Mouse (Mus musculus): ENCODE data around the gene Carmil1.

The Carmil1 gene

DNA sequence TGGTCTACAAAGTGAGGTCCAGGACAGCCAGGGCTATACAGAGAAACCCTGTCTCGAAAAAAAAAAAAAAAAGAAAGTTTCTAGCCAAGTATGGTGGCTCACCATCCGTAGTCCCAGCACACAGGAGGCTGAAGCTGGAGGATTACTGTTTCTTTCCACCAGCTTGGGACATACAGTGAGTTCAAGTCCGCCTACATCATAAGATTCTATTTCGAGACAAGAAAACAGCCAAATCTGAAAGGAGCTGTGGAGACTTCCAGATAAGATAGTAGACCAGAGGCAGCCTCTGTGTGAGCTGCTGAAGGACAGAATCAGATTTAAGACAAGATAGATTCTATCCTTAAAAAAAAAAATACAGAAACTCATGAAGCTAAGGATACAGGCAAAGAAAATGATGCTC is 17.0 kb downstream of the Carmil1 start:
- intact Hi-C loops (cut with DNase I), result no loop called here

DNA sequence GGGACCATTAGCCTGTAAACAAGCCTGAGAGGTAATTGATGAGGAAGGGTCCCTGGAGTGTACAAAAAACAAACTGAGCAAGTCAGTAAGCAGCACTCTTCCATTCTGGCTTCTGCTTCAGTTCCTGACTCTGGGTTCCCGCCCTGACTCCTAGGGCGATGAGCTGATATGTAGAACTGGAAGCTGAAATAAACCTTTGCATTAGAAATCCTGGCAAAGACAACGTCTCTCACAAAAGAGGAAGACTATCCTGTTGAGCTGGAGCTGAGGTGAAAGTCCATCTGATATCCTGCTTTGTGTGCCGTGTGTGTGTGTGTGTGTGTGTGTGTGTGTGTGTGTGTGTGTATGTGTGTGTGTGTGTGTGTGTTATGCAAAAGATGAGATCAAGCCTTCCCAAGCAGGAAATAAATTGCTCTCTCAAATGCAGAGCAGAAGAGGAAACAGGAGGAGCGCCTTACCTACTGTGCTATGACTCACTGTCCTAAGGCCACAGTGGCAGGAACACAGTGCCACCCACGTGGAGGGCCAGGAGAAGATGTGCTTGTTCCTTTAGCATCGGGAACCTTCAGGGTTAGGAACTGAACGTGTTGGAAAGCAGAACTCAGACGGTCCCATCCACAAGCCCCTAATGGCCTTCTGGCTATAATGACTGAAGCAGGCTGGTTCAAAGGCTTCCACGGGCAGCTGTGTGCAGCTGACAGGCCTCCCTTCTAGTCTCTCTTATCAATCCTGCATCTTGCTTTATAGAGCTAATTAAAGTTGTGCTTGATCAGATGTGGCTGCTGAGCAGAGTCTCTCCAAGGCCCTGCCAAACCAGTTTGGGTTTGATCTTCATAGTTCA is 19.6 kb downstream of the Carmil1 start:
- intact Hi-C loops (cut with DNase I), result no loop called here

- intact Hi-C loops (cut with DNase I), result no loop called here
Measured at GRCm38 (mm10) chr13:24257809-24258208, 22.8 kb downstream of the Carmil1 start.

DNA sequence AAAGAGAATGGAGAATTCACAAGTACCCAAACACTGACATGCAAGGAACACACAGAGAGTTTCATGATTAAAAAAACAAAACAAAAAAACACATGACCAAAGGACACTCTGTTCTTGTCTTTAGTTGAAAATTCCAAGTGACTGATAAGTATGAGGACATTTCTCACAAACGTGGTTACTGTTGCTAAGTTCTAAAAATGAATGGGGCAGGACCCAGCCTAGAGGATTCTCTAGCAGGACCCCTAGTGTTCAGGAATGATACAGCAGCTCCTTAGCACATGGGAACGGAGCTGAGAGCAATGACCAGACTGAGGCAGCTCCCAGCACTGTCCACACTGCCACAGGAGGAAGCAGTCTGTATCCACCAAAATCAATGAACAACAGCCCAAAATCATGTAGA is 26.6 kb downstream of the Carmil1 start:
- intact Hi-C loops (cut with DNase I), result loop anchor here (2.0 kb wide), 1 partner anchor 27 kb away; the partner anchor contains the start of gene Carmil1

DNA sequence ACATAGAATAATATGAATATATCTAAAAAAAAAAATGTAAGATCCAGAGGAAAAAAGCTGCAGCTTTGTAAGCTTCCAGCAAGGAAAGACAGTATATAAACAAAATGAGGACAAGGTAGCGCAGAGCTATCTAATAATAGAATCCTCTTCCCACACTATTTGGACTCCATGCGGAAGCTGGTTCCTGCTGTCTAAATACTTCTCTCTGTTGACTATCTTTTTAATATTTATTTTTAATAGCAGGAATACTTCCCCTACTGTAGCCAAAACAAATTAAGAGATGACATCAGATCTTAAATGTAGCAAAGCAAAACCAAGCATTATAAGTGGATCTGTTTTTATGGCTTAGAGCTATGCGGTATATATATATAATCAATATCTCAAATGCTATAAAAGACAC is 27.0 kb downstream of the Carmil1 start:
- intact Hi-C loops (cut with DNase I), result no loop called here

- intact Hi-C loops (cut with DNase I), result no loop called here
Measured at GRCm38 (mm10) chr13:24251236-24251635, 29.4 kb downstream of the Carmil1 start.

GRCm38 (mm10) chr13:24247928-24248327 is 32.7 kb downstream of the Carmil1 start:
- intact Hi-C loops (cut with DNase I), result no loop called here

GRCm38 (mm10) chr13:24247441-24247840 is 33.2 kb downstream of the Carmil1 start:
- intact Hi-C loops (cut with DNase I), result no loop called here

GRCm38 (mm10) chr13:24246266-24246665 is 34.3 kb downstream of the Carmil1 start:
- intact Hi-C loops (cut with DNase I), result no loop called here

DNA sequence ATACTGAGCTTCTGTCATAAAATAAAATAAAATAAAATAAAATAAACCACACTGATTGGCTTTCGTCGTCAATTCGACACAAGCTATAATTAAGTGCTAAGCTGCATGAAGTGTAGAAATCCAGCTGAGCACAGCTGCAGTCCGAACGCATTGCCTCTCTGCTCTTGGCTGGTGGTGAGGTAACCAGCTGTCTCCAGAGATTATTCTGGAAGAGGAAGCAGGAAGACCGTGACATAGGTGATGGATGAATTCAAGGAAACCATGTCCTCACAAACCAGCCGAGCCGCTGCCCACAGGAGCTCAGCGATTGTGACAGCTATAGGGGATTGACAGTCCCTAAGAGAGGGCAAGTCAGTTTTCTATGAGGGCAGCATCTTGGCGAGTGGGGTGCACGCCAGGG is 36.0 kb downstream of the Carmil1 start:
- intact Hi-C loops (cut with DNase I), result no loop called here

- intact Hi-C loops (cut with DNase I), result no loop called here
Measured at GRCm38 (mm10) chr13:24243964-24244363, 36.6 kb downstream of the Carmil1 start.

DNA sequence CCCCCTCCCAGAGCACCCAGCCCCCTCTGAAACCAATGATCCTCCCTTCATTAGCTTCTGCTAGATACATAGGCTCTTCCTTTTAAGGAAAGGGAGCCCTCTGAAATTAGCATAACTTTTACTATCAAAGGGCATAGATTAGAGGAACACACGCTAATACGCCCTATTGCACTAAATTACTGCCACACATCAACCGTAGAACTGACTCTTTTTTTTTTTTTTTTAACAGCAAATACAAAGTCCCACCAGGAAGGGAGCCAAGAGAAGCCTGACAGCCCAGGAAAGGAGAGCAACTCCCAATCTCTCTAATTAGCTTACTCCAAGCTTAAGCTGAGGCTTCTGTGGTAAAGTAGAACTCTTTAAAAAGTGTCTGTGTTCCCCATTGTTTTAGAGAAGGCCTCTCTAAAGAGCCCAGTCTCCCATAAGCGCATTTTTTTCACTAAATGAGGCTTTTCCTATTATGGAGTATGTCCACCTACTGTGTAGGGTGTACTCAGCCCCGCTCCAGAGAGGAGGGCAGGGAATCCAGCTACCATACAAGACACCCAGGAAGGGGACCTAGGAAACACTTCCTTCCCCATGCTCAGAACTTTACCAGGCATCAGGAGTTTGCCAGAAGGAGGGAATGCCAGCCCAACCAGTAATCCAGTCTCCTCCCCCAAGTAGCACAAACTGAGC is 38.0 kb downstream of the Carmil1 start:
- intact Hi-C loops (cut with DNase I), result no loop called here

DNA sequence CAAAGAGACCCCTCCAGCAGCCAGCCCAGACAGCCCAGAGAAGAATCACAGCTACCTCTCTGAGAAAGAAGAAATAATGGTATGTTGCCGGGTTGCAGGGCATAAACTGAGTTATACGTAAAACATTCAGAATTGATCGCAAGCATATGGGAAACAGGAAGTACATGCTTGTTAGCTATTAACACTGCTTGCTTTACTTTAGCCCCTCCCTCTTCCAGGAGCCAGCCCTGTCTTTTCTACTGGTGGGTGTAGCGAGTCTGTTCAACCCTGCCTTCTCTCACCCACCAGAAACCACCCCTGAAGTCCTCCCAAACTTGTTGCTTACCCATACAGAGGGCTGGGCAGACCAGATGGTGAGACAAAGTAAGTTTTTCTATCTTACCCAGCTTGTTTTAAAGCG is 39.4 kb downstream of the Carmil1 start:
- intact Hi-C loops (cut with DNase I), result no loop called here

DNA sequence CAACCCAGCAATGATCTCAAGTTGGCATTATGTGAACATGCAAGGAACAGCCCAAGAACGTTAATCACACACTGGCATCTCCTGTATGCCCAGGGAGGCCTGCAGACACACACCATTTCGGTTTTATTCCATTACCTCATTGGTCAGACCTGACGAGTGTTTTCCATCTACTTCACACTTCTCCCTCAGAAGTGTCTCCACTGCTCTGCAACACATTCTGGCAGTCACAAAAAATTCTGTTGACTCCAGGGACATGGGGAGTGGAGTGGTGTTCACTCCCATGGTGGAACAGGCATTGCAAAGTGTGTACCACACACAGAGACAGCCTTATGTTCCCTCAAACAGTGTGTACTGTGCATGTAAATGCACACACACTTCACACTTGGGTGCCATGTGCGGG is 40.2 kb downstream of the Carmil1 start:
- intact Hi-C loops (cut with DNase I), result no loop called here

DNA sequence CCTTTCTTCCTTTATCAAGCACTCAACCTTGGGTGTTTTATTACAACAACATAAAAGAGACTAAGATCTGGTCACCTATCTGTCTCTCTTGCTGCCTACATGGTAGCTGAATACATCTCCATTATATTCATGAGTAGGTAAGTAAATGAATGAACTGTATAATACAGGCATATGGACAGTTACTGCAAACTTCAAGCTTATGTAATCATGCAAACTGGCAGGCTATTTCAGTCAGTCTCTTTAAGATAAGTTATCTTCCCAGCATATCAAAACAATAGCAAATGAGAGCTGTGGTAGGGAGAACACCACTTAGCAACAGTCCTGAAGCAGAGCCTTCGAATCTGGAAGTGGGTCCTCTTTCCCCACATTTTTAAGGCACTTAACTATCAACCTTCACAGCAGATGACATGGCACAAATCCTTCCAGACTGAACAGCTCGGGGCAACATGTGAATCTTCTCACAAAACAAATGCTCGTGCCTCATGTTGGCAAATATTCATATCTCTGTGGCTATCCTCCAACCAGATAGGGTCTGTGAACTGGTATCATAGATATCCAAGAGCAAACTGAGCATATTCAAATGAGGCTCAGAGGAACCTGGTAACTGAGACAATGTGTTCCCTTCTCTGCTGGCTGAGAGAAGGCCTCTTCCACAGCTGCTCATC is 42.0 kb downstream of the Carmil1 start:
- intact Hi-C loops (cut with DNase I), result no loop called here

GRCm38 (mm10) chr13:24236736-24237135 is 43.9 kb downstream of the Carmil1 start:
- intact Hi-C loops (cut with DNase I), result no loop called here

DNA sequence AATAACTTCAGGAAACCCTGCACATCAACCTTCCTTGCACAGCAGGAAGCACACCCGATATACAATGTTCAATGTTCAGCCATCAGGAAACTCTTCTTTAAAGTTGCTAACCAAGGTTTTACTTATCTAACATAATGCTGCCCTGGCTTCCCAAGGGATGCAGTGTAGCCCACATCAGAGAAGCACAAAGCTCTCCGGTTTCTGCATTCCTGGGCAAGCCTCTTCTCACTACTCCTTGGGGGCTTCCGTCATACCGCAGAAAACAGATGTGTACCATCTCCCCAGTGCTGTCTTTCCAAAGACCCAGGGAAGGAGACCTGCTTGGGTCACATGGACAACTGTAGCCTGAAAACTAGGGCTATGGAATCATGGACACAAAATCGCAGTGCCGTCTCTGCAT is 47.8 kb downstream of the Carmil1 start:
- intact Hi-C loops (cut with DNase I), result no loop called here

DNA sequence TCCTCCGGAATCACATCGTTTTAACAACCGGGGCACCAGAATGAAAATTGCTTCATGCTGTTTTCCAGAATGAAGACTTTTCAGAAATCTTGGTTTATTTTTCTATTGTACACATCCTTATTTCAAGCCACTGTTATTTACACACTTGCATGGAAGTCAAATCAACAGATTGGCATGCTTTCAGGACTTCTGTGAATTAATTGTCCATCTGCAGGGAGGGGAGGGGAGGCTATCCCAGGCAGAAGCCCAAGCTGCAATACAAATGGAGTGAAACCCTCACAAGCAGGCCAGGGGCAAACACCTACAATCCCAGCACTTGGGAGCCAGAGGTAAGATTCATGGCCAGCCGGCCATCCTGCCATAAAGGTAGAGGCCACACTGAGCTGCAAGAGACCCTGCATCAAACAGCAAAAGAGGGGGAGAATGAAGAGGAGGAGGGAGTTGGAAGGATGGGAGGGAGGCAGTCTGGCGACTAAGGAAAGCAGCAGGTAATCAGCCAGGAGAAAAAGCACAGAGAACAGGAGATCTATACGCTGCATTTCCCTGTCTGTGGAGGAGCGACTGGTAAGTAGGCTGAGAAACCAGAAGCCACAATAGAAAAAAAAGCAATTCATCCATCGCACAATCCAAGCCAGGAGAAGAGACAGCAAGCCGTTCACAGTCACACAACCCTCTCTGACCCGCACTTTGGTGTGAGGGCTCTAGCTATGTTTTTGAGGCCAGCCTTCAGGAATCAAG is 48.7 kb downstream of the Carmil1 start:
- intact Hi-C loops (cut with DNase I), result no loop called here

GRCm38 (mm10) chr13:24231146-24231545 is 49.4 kb downstream of the Carmil1 start:
- intact Hi-C loops (cut with DNase I), result no loop called here

DNA sequence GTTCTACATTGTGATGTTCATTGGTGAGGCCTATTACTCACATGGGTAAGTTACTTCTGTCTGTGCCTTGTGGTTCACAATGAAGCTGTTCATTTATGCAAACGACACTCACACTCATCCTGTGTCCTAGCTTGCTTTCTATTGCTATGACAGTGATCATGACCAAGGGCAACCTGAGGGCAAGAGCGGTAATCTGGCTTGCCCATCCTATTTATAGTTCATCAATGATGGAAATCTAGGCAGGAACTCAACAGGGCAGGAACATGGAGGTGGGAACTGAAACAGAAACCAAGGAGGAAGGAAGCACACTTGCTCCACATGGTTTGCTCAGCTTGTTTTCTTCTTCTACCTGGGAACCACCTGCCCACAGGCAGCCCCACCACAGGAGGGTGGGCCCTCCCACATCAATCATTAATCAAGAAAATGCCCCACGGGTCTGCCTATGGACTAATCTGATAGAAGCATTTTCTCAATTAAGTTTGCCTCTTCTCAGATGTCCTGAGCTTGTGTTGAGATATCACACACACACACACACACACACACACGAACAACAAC is 50.0 kb downstream of the Carmil1 start:
- intact Hi-C loops (cut with DNase I), result no loop called here

Data from adrenal gland (tissue).